Mouse (Mus musculus): Measurements from ENCODE around the gene Nmb.
A peak's percentile ranks its signal among the peaks of the same experiment; 100 is the strongest.

The Nmb gene

GRCm38 (mm10) chr7:80897721-80898120, 7.2 kb downstream of the Nmb start:
- DNase-seq, result no peak

GRCm38 (mm10) chr7:80897134-80897533, 7.7 kb downstream of the Nmb start:
- no peak for DNase-seq

GRCm38 (mm10) chr7:80894815-80895519, 9.9 kb downstream of the Nmb start:
- no peak for DNase-seq

GRCm38 (mm10) chr7:80894196-80894595, 10.7 kb downstream of the Nmb start:
- DNase-seq, result no peak

- DNase-seq, result peak; percentile 44 to 73
Measured at GRCm38 (mm10) chr7:80893753-80894129, 11.1 kb downstream of the Nmb start.

GRCm38 (mm10) chr7:80893086-80893752, 11.7 kb downstream of the Nmb start:
- no peak for DNase-seq

GRCm38 (mm10) chr7:80889841-80890241, 15.0 kb downstream of the Nmb start:
- no peak for DNase-seq

- DNase-seq, result peak; percentile 49 to 76
Measured at GRCm38 (mm10) chr7:80889021-80889511, 15.8 kb downstream of the Nmb start.

GRCm38 (mm10) chr7:80888595-80888994, 16.3 kb downstream of the Nmb start:
- no peak for DNase-seq

- peak in 1 of 2 experiments; percentile 55 for DNase-seq
Measured at GRCm38 (mm10) chr7:80885666-80886065, 19.2 kb downstream of the Nmb start.

GRCm38 (mm10) chr7:80882830-80883505, 21.9 kb downstream of the Nmb start:
- DNase-seq, result peak; percentile 78 to 86

- DNase-seq, result no peak
Measured at GRCm38 (mm10) chr7:80875727-80876126, 29.1 kb downstream of the Nmb start.

- DNase-seq, result no peak
Measured at GRCm38 (mm10) chr7:80873631-80874030, 31.2 kb downstream of the Nmb start.

- DNase-seq, result no peak
Measured at GRCm38 (mm10) chr7:80873038-80873437, 31.8 kb downstream of the Nmb start.

- DNase-seq, result peak in 1 of 2 experiments; percentile 41
Measured at GRCm38 (mm10) chr7:80868686-80869085, 36.2 kb downstream of the Nmb start.

- peak; percentile 44 to 75 for DNase-seq
Measured at GRCm38 (mm10) chr7:80866514-80867147, 38.2 kb downstream of the Nmb start.

- no peak for DNase-seq
Measured at GRCm38 (mm10) chr7:80865521-80865920, 39.4 kb downstream of the Nmb start.

- no peak for DNase-seq
Measured at GRCm38 (mm10) chr7:80864831-80865230, 40.0 kb downstream of the Nmb start.

GRCm38 (mm10) chr7:80864151-80864550, 40.7 kb downstream of the Nmb start:
- no peak for DNase-seq

GRCm38 (mm10) chr7:80863520-80863919, 41.4 kb downstream of the Nmb start:
- no peak for DNase-seq

- no peak for DNase-seq
Measured at GRCm38 (mm10) chr7:80862475-80862874, 42.4 kb downstream of the Nmb start.

- DNase-seq, result peak; percentile 91 to 96
Measured at GRCm38 (mm10) chr7:80860729-80861274, 44.1 kb downstream of the Nmb start, which contains the start of gene Zscan2. Zscan2 (plus strand) TSS chr7:80860920.

GRCm38 (mm10) chr7:80860227-80860626, 44.6 kb downstream of the Nmb start:
- DNase-seq, result peak; percentile 79 to 83

Data from kidney, postnatal 36 days (tissue).